Mouse (Mus musculus): Measurements from ENCODE around the gene Igsf3. TPM values are rescaled to one million over a fixed set of nuclear protein-coding genes. Genes with fewer than 3 reads are reported as not detected.

The Igsf3 gene
- polyA plus RNA-seq, 1 experiment from 2014 or later: 100 TPM

GRCm38 (mm10) chr3:101382751-101383150 is 5.9 kb downstream of the Igsf3 start:
- Histone ChIP-seq H3K9me3 (replicated peaks; ENCODE audit: control insufficient read depth, low read length, poor library complexity, severe bottlenecking) (no peaks in the 10 kb centered on the region), H3K36me3 (ENCODE audit: control insufficient read depth, insufficient read depth, low read length) (no peaks in the 10 kb centered on the region), H3K9ac (ENCODE audit: low read depth, low read length) (no peak overlapping the region), H3K4me2 (ENCODE audit: low read length) (peak overlapping the region; percentile 89), H3K4me1 (ENCODE audit: control insufficient read depth, insufficient read depth, low read length) (peaks cover 62% of the 10 kb centered on the region), H3K27ac (ENCODE audit: low read length) (no peak overlapping the region), H3K4me3 (ENCODE audit: low read depth, low read length) (no peak overlapping the region), H3K27me3 (ENCODE audit: control insufficient read depth, insufficient read depth, low read depth, low read length) (no peaks in the 10 kb centered on the region)
- 52% methylated on average over 4 of the region's 4 CpGs for WGBS
- no peak for ATAC-seq

- Histone ChIP-seq H3K27me3 (ENCODE audit: control insufficient read depth, insufficient read depth, low read depth, low read length) (no peaks in the 10 kb centered on the region), H3K4me1 (ENCODE audit: control insufficient read depth, insufficient read depth, low read length) (peaks cover 66% of the 10 kb centered on the region), H3K9ac (ENCODE audit: low read depth, low read length) (no peak overlapping the region), H3K4me2 (ENCODE audit: low read length) (no peak overlapping the region), H3K36me3 (ENCODE audit: control insufficient read depth, insufficient read depth, low read length) (no peaks in the 10 kb centered on the region), H3K9me3 (replicated peaks; ENCODE audit: control insufficient read depth, low read length, poor library complexity, severe bottlenecking) (no peaks in the 10 kb centered on the region), H3K27ac (ENCODE audit: low read length) (no peak overlapping the region), H3K4me3 (ENCODE audit: low read depth, low read length) (no peak overlapping the region)
- no peak for ATAC-seq
- 53% methylated on average over 8 of the region's 8 CpGs for WGBS
These were observed 9.6 kb downstream of the Igsf3 start for GRCm38 (mm10) chr3:101386430-101387016.

GRCm38 (mm10) chr3:101387849-101388248 is 11.0 kb downstream of the Igsf3 start:
- H3K36me3 ChIP-seq (ENCODE audit: control insufficient read depth, insufficient read depth, low read length): no peaks in the 10 kb centered on the region
- H3K9ac ChIP-seq (ENCODE audit: low read depth, low read length): 0 out of 2 replicates have a peak overlapping the region, but pooled peaks have one; percentile 10
- no peaks in the 10 kb centered on the region for H3K9me3 ChIP-seq (replicated peaks; ENCODE audit: control insufficient read depth, low read length, poor library complexity, severe bottlenecking)
- no peak overlapping the region for H3K27ac ChIP-seq (ENCODE audit: low read length)
- no peak overlapping the region for H3K4me3 ChIP-seq (ENCODE audit: low read depth, low read length)
- peak overlapping the region; percentile 23; the same call in 1 of the 2 replicates for H3K4me2 ChIP-seq (ENCODE audit: low read length)
- H3K27me3 ChIP-seq (ENCODE audit: control insufficient read depth, insufficient read depth, low read depth, low read length): no peaks in the 10 kb centered on the region
- no peak for ATAC-seq
- H3K4me1 ChIP-seq (ENCODE audit: control insufficient read depth, insufficient read depth, low read length): peaks cover 57% of the 10 kb centered on the region
- WGBS: 10% methylated on average over 10 of the region's 10 CpGs

GRCm38 (mm10) chr3:101389566-101389965 is 12.7 kb downstream of the Igsf3 start:
- WGBS: 80% methylated on average over 3 of the region's 3 CpGs
- no peaks in the 10 kb centered on the region for H3K9me3 ChIP-seq (replicated peaks; ENCODE audit: control insufficient read depth, low read length, poor library complexity, severe bottlenecking)

GRCm38 (mm10) chr3:101390472-101390871 is 13.6 kb downstream of the Igsf3 start:
- Histone ChIP-seq H3K4me3 (ENCODE audit: low read depth, low read length) (no peak overlapping the region), H3K27me3 (ENCODE audit: control insufficient read depth, insufficient read depth, low read depth, low read length) (no peaks in the 10 kb centered on the region), H3K4me2 (ENCODE audit: low read length) (peak overlapping the region; percentile 17; the same call in 1 of the 2 replicates), H3K36me3 (ENCODE audit: control insufficient read depth, insufficient read depth, low read length) (no peaks in the 10 kb centered on the region), H3K9me3 (replicated peaks; ENCODE audit: control insufficient read depth, low read length, poor library complexity, severe bottlenecking) (no peaks in the 10 kb centered on the region), H3K27ac (ENCODE audit: low read length) (peak overlapping the region; percentile 39), H3K9ac (ENCODE audit: low read depth, low read length) (0 out of 2 replicates have a peak overlapping the region, but pooled peaks have one; percentile 15), H3K4me1 (ENCODE audit: control insufficient read depth, insufficient read depth, low read length) (peaks cover 59% of the 10 kb centered on the region)
- no peak for ATAC-seq
- WGBS: 17% methylated on average over 9 of the region's 9 CpGs

More at GRCm38 (mm10) chr3:101389566-101389965, 12.7 kb downstream of the Igsf3 start:
- ATAC-seq: no peak
- Histone ChIP-seq H3K4me3 (ENCODE audit: low read depth, low read length) (no peak overlapping the region), H3K27me3 (ENCODE audit: control insufficient read depth, insufficient read depth, low read depth, low read length) (no peaks in the 10 kb centered on the region), H3K27ac (ENCODE audit: low read length) (peak overlapping the region; percentile 39; the same call in 1 of the 2 replicates), H3K4me1 (ENCODE audit: control insufficient read depth, insufficient read depth, low read length) (peaks cover 51% of the 10 kb centered on the region), H3K9ac (ENCODE audit: low read depth, low read length) (no peak overlapping the region), H3K36me3 (ENCODE audit: control insufficient read depth, insufficient read depth, low read length) (no peaks in the 10 kb centered on the region), H3K4me2 (ENCODE audit: low read length) (no peak overlapping the region)

- WGBS: 93% methylated on average over 6 of the region's 6 CpGs
- Histone ChIP-seq H3K9ac (ENCODE audit: low read depth, low read length) (no peak overlapping the region), H3K4me3 (ENCODE audit: low read depth, low read length) (no peak overlapping the region), H3K36me3 (ENCODE audit: control insufficient read depth, insufficient read depth, low read length) (no peaks in the 10 kb centered on the region), H3K4me2 (ENCODE audit: low read length) (no peak overlapping the region), H3K27me3 (ENCODE audit: control insufficient read depth, insufficient read depth, low read depth, low read length) (no peaks in the 10 kb centered on the region), H3K9me3 (replicated peaks; ENCODE audit: control insufficient read depth, low read length, poor library complexity, severe bottlenecking) (no peaks in the 10 kb centered on the region), H3K27ac (ENCODE audit: low read length) (no peak overlapping the region), H3K4me1 (ENCODE audit: control insufficient read depth, insufficient read depth, low read length) (peaks cover 66% of the 10 kb centered on the region)
- ATAC-seq: no peak
These were observed 15.1 kb downstream of the Igsf3 start for GRCm38 (mm10) chr3:101391991-101392390.

GRCm38 (mm10) chr3:101393103-101393644 is 16.3 kb downstream of the Igsf3 start:
- H3K4me2 ChIP-seq (ENCODE audit: low read length): no peak overlapping the region
- ATAC-seq: no peak
- peaks cover 73% of the 10 kb centered on the region for H3K4me1 ChIP-seq (ENCODE audit: control insufficient read depth, insufficient read depth, low read length)
- no peak overlapping the region for H3K9ac ChIP-seq (ENCODE audit: low read depth, low read length)
- H3K27ac ChIP-seq (ENCODE audit: low read length): no peak overlapping the region
- H3K27me3 ChIP-seq (ENCODE audit: control insufficient read depth, insufficient read depth, low read depth, low read length): no peaks in the 10 kb centered on the region
- no peaks in the 10 kb centered on the region for H3K9me3 ChIP-seq (replicated peaks; ENCODE audit: control insufficient read depth, low read length, poor library complexity, severe bottlenecking)
- WGBS: 89% methylated on average over 6 of the region's 6 CpGs
- no peaks in the 10 kb centered on the region for H3K36me3 ChIP-seq (ENCODE audit: control insufficient read depth, insufficient read depth, low read length)
- H3K4me3 ChIP-seq (ENCODE audit: low read depth, low read length): no peak overlapping the region

GRCm38 (mm10) chr3:101393659-101394539 is 17.0 kb downstream of the Igsf3 start:
- H3K4me1 ChIP-seq (ENCODE audit: control insufficient read depth, insufficient read depth, low read length): peaks cover 75% of the 10 kb centered on the region
- 30% methylated on average over 19 of the region's 19 CpGs for WGBS
- peak; percentile 7; the same call in 1 of the 2 replicates for ATAC-seq

More at GRCm38 (mm10) chr3:101393659-101394539, 17.0 kb downstream of the Igsf3 start:
- H3K36me3 ChIP-seq (ENCODE audit: control insufficient read depth, insufficient read depth, low read length): no peaks in the 10 kb centered on the region
- H3K27me3 ChIP-seq (ENCODE audit: control insufficient read depth, insufficient read depth, low read depth, low read length): no peaks in the 10 kb centered on the region
- H3K27ac ChIP-seq (ENCODE audit: low read length): no peak overlapping the region
- 0 out of 2 replicates have a peak overlapping the region, but pooled peaks have one; percentile 24 for H3K4me2 ChIP-seq (ENCODE audit: low read length)
- H3K9ac ChIP-seq (ENCODE audit: low read depth, low read length): no peak overlapping the region
- H3K4me3 ChIP-seq (ENCODE audit: low read depth, low read length): no peak overlapping the region
- H3K9me3 ChIP-seq (replicated peaks; ENCODE audit: control insufficient read depth, low read length, poor library complexity, severe bottlenecking): no peaks in the 10 kb centered on the region

Measured in midbrain, embryonic 16.5 days (tissue).